Mouse (Mus musculus) hindbrain, embryonic 11.5 days (tissue): ENCODE data around the gene Tbc1d5. TPM values are rescaled to one million over a fixed set of nuclear protein-coding genes. Genes with fewer than 3 reads are reported as not detected.

Experiments used
- ATAC-seq: fragments of 200-750 bp; cut with Nextera tagmentation; 2 replicates; pipeline ENCODE4 v1.8.0; 2017; ENCODE audit warnings: mild to moderate bottlenecking, moderate TSS enrichment, moderate library complexity; ENCODE audit not compliant: low FRiP score
- DNase-seq: peaks from one replicate; pipeline ENCODE4 v3.0.0-alpha.2; 2015; ENCODE audit warnings: low spot score
- H3K27ac ChIP-seq: fragments of 300-500 bp; sonication (generic); 2 replicates; pipeline ENCODE4 v1.5.1; 2014; ENCODE audit warnings: mild to moderate bottlenecking, low read depth, low read length
- H3K27me3 ChIP-seq: fragments of 300-500 bp; sonication (generic); 2 replicates; pipeline ENCODE4 v1.6.1; 2014; ENCODE audit warnings: mild to moderate bottlenecking, low read length, moderate library complexity, mixed read lengths; ENCODE audit not compliant: control insufficient read depth, insufficient read depth
- H3K36me3 ChIP-seq: fragments of 300-500 bp; sonication (generic); 2 replicates; pipeline ENCODE4 v1.6.1; 2014; ENCODE audit warnings: mild to moderate bottlenecking, low read length, moderate library complexity, mixed read lengths; ENCODE audit not compliant: control insufficient read depth, insufficient read depth
- H3K4me1 ChIP-seq: fragments of 300-500 bp; sonication (generic); replicated peaks from 2 replicates; pipeline ENCODE4 v1.6.1; 2014; ENCODE audit warnings: low read length, mixed read lengths; ENCODE audit not compliant: control insufficient read depth, insufficient read depth
- H3K4me2 ChIP-seq: fragments of 300-500 bp; sonication (generic); replicated peaks from 2 replicates; pipeline ENCODE4 v1.6.1; 2014; ENCODE audit warnings: mild to moderate bottlenecking, low read depth, low read length
- H3K4me3 ChIP-seq: fragments of 300-500 bp; sonication (generic); 2 replicates; pipeline ENCODE4 v1.5.1; 2014; ENCODE audit warnings: low read depth, low read length
- H3K9ac ChIP-seq: fragments of 300-500 bp; sonication (generic); 2 replicates; pipeline ENCODE4 v1.6.1; 2014; ENCODE audit warnings: low read depth, low read length
- H3K9me3 ChIP-seq: fragments of 300-500 bp; sonication (generic); 2 replicates; pipeline ENCODE4 v1.6.1; 2016; ENCODE audit warnings: low read length; ENCODE audit not compliant: control insufficient read depth
- WGBS: fragments of 180-500 bp; shearing (Covaris S2); extraction: QIAGEN DNeasy Blood & Tissue Kit; methylation state at CpG from one replicate; pipeline ENCODE4 v1.1.7; 2014; 5-methylcytosine and 5-hydroxymethylcytosine counted together
- polyA plus RNA-seq: library from polyadenylated mRNA; unstranded; fragments of >200 nt; fragmentation: Nextera tagmentation; extraction: Ambion mirVana; gene quantifications from 2 replicates; pipeline ENCODE4 v1.2.1, GENCODE M21; 2014

Tbc1d5 gene
- polyA plus RNA-seq, 1 experiment from 2014 or later = 10.8 TPM

- DNase-seq (peak; percentile 37), ATAC-seq (no peak)
- no peak overlapping the region for H3K27ac ChIP-seq
- WGBS = 63% methylated on average over 1 of the region's 1 CpGs
- no peaks in the 10 kb centered on the region for H3K27me3 ChIP-seq
- no peaks in the 10 kb centered on the region for H3K9me3 ChIP-seq
- H3K9ac ChIP-seq = no peak overlapping the region
- no peak overlapping the region for H3K4me2 ChIP-seq
- H3K36me3 ChIP-seq = no peaks in the 10 kb centered on the region
- no peak overlapping the region for H3K4me3 ChIP-seq
- no peaks in the 10 kb centered on the region for H3K4me1 ChIP-seq
Observed at GRCm38 (mm10) chr17:50814089-50814488, 365.1 kb downstream of the Tbc1d5 start.

- ATAC-seq = no peak
- H3K9ac ChIP-seq = no peak overlapping the region
- WGBS = 88% methylated on average over 6 of the region's 6 CpGs
Observed at GRCm38 (mm10) chr17:50813580-50813979, 365.6 kb downstream of the Tbc1d5 start.

GRCm38 (mm10) chr17:50805631-50806030 lies 373.5 kb downstream of the Tbc1d5 start:
- H3K4me1 ChIP-seq = no peaks in the 10 kb centered on the region
- H3K4me2 ChIP-seq = no peak overlapping the region
- WGBS = 95% methylated on average over 1 of the region's 1 CpGs
- H3K9me3 ChIP-seq = no peaks in the 10 kb centered on the region
- no peak for DNase-seq
- ATAC-seq = no peak
- H3K27me3 ChIP-seq = no peaks in the 10 kb centered on the region
- no peak overlapping the region for H3K27ac ChIP-seq
- H3K36me3 ChIP-seq = no peaks in the 10 kb centered on the region
- no peak overlapping the region for H3K4me3 ChIP-seq
- no peak overlapping the region for H3K9ac ChIP-seq

More at GRCm38 (mm10) chr17:50813580-50813979, 365.6 kb downstream of the Tbc1d5 start:
- Histone ChIP-seq H3K4me3 (no peak overlapping the region), H3K27me3 (no peaks in the 10 kb centered on the region), H3K9me3 (no peaks in the 10 kb centered on the region), H3K36me3 (no peaks in the 10 kb centered on the region), H3K4me1 (no peaks in the 10 kb centered on the region), H3K4me2 (no peak overlapping the region), H3K27ac (no peak overlapping the region)
- DNase-seq = no peak

GRCm38 (mm10) chr17:50803234-50803633 lies 375.9 kb downstream of the Tbc1d5 start:
- WGBS = 82% methylated on average over 6 of the region's 6 CpGs
- no peaks in the 10 kb centered on the region for H3K4me1 ChIP-seq
- no peak overlapping the region for H3K4me3 ChIP-seq
- no peak for DNase-seq
- H3K4me2 ChIP-seq = no peak overlapping the region
- H3K9ac ChIP-seq = no peak overlapping the region
- ATAC-seq = no peak
- no peaks in the 10 kb centered on the region for H3K9me3 ChIP-seq
- no peak overlapping the region for H3K27ac ChIP-seq
- H3K27me3 ChIP-seq = no peaks in the 10 kb centered on the region
- H3K36me3 ChIP-seq = no peaks in the 10 kb centered on the region

- no peak overlapping the region for H3K27ac ChIP-seq
Observed at GRCm38 (mm10) chr17:50802380-50802779, 376.8 kb downstream of the Tbc1d5 start.

GRCm38 (mm10) chr17:50795445-50796095 lies 383.6 kb downstream of the Tbc1d5 start:
- WGBS = 71% methylated on average over 6 of the region's 6 CpGs
- Histone ChIP-seq H3K4me3 (no peak overlapping the region), H3K27ac (no peak overlapping the region), H3K4me1 (no peaks in the 10 kb centered on the region), H3K27me3 (no peaks in the 10 kb centered on the region), H3K9ac (no peak overlapping the region), H3K9me3 (no peaks in the 10 kb centered on the region), H3K36me3 (no peaks in the 10 kb centered on the region), H3K4me2 (no peak overlapping the region)
- ATAC-seq (peak; percentile 89), DNase-seq (peak; percentile 81)

More at GRCm38 (mm10) chr17:50802380-50802779, 376.8 kb downstream of the Tbc1d5 start:
- no peaks in the 10 kb centered on the region for H3K36me3 ChIP-seq
- no peak overlapping the region for H3K4me3 ChIP-seq
- no peak overlapping the region for H3K4me2 ChIP-seq
- 79% methylated on average over 8 of the region's 8 CpGs for WGBS
- no peaks in the 10 kb centered on the region for H3K27me3 ChIP-seq
- no peaks in the 10 kb centered on the region for H3K4me1 ChIP-seq
- no peak overlapping the region for H3K9ac ChIP-seq
- no peaks in the 10 kb centered on the region for H3K9me3 ChIP-seq
- DNase-seq = no peak
- no peak for ATAC-seq

GRCm38 (mm10) chr17:50791671-50792070 lies 387.5 kb downstream of the Tbc1d5 start:
- WGBS = 93% methylated on average over 2 of the region's 2 CpGs
- Histone ChIP-seq H3K36me3 (no peaks in the 10 kb centered on the region), H3K9ac (no peak overlapping the region), H3K4me2 (no peak overlapping the region), H3K4me3 (no peak overlapping the region), H3K9me3 (no peaks in the 10 kb centered on the region), H3K27ac (no peak overlapping the region), H3K27me3 (no peaks in the 10 kb centered on the region), H3K4me1 (no peaks in the 10 kb centered on the region)
- DNase-seq = no peak
- no peak for ATAC-seq

GRCm38 (mm10) chr17:50788835-50789234 lies 390.3 kb downstream of the Tbc1d5 start:
- no peak for ATAC-seq
- WGBS = 93% methylated on average over 4 of the region's 4 CpGs
- no peak overlapping the region for H3K4me3 ChIP-seq

GRCm38 (mm10) chr17:50775247-50775646 lies 403.9 kb downstream of the Tbc1d5 start:
- ATAC-seq = no peak

More at GRCm38 (mm10) chr17:50788835-50789234, 390.3 kb downstream of the Tbc1d5 start:
- DNase-seq = no peak
- Histone ChIP-seq H3K36me3 (no peaks in the 10 kb centered on the region), H3K9me3 (no peaks in the 10 kb centered on the region), H3K4me2 (no peak overlapping the region), H3K27ac (no peak overlapping the region), H3K27me3 (no peaks in the 10 kb centered on the region), H3K4me1 (no peaks in the 10 kb centered on the region), H3K9ac (no peak overlapping the region)

More at GRCm38 (mm10) chr17:50775247-50775646, 403.9 kb downstream of the Tbc1d5 start:
- H3K4me2 ChIP-seq = no peak overlapping the region
- H3K36me3 ChIP-seq = no peaks in the 10 kb centered on the region
- no peak overlapping the region for H3K9ac ChIP-seq
- no peak overlapping the region for H3K27ac ChIP-seq
- H3K9me3 ChIP-seq = no peaks in the 10 kb centered on the region
- 99% methylated on average over 3 of the region's 3 CpGs for WGBS
- no peaks in the 10 kb centered on the region for H3K4me1 ChIP-seq
- H3K27me3 ChIP-seq = no peaks in the 10 kb centered on the region
- no peak overlapping the region for H3K4me3 ChIP-seq
- DNase-seq = no peak
